In genomic region chr11:20202299-20203011, GRCm38 (mm10) we compare ENCODE assay signal across 8 mouse cellular contexts. TPM values are rescaled to one million over a fixed set of nuclear protein-coding genes. Genes with fewer than 3 reads are reported as not detected.
DNase-seq lines count a peak whose midpoint lies in the region; ATAC-seq and TF ChIP-seq lines count a peak whose summit lies in the region.

No protein-coding gene starts in this region.

- peak overlapping the region; percentile 97 for H3K27ac ChIP-seq in embryonic facial prominence, embryonic 15.5 days (replicated peaks)
- H3K27ac ChIP-seq in midbrain, embryonic 10.5 days (replicated peaks) = peak overlapping the region; percentile 97

- DNase-seq in lung, adult 2 months = no peak
- no peak for DNase-seq in lung, postnatal 4 days
- DNase-seq in kidney, adult 9 months = peak; percentile 69
- DNase-seq in midbrain, embryonic 10.5 days (ENCODE audit: low spot score) = no peak
- no peak for DNase-seq in thymus, adult 18-20 months
- no peak for DNase-seq in right cerebral cortex, postnatal 36 days (ENCODE audit: low spot score in 2 of 2)
- DNase-seq in cerebellum, adult 11 months = no peak

- no peaks in the 10 kb centered on the region for H3K27me3 ChIP-seq in embryonic facial prominence, embryonic 15.5 days
- H3K27me3 ChIP-seq in midbrain, embryonic 10.5 days (ENCODE audit: low read depth, poor library complexity, severe bottlenecking) = no peaks in the 10 kb centered on the region

- peak overlapping the region; percentile 81 for H3K4me3 ChIP-seq in lung, adult 2 months (replicated peaks; ENCODE audit: extremely low read depth, low read depth, low read length)
- H3K4me3 ChIP-seq in embryonic facial prominence, embryonic 15.5 days (replicated peaks) = peak overlapping the region; percentile 100
- peak overlapping the region; percentile 86 for H3K4me3 ChIP-seq in midbrain, embryonic 10.5 days

- no peak for ATAC-seq in embryonic facial prominence, embryonic 15.5 days (ENCODE audit: insufficient number of reproducible peaks, low FRiP score, low TSS enrichment, low read depth)

- TF ChIP-seq CTCF in lung, adult 2 months (IDR thresholded peaks at IDR 0.05; ENCODE audit: insufficient read depth, low read length) = no peak

- H3K9me3 ChIP-seq in embryonic facial prominence, embryonic 15.5 days (replicated peaks) = no peaks in the 10 kb centered on the region
- H3K9me3 ChIP-seq in midbrain, embryonic 10.5 days (replicated peaks) = no peaks in the 10 kb centered on the region

- H3K36me3 ChIP-seq in embryonic facial prominence, embryonic 15.5 days = no peaks in the 10 kb centered on the region
- H3K36me3 ChIP-seq in midbrain, embryonic 10.5 days = 0 out of 2 replicates have a peak, but pooled peaks cover 4% of the 10 kb centered on the region

- WGBS in lung, adult 2 months = 7% methylated on average over 7 of the region's 7 CpGs
- WGBS in embryonic facial prominence, embryonic 15.5 days = 41% methylated on average over 7 of the region's 7 CpGs
- 69% methylated on average over 7 of the region's 7 CpGs for WGBS in midbrain, embryonic 10.5 days

- peak overlapping the region; percentile 63 for H3K4me2 ChIP-seq in embryonic facial prominence, embryonic 15.5 days (replicated peaks)

- TF ChIP-seq POLR2A in lung, adult 2 months (IDR thresholded peaks at IDR 0.05; ENCODE audit: borderline replicate concordance, extremely low read depth, low read depth, low read length) = no peak

- H3K4me1 ChIP-seq in lung, adult 2 months (ENCODE audit: control insufficient read depth, insufficient read depth, low read length) = peaks cover 29% of the 10 kb centered on the region
- H3K4me1 ChIP-seq in embryonic facial prominence, embryonic 15.5 days = peaks cover 29% of the 10 kb centered on the region
- peaks cover 27% of the 10 kb centered on the region for H3K4me1 ChIP-seq in midbrain, embryonic 10.5 days

- H3K9ac ChIP-seq in embryonic facial prominence, embryonic 15.5 days = peak overlapping the region; percentile 99

RNA-seq across cellular contexts. Expression of gene Rab1a, which starts 1.2 kb away (rescaled TPM):
- polyA plus RNA-seq in lung, adult 2 months (2012; rRNA removed) = 49.9 and 69.8 TPM in 2 replicates
- polyA plus RNA-seq in embryonic facial prominence, embryonic 15.5 days (2015; fragmentation: Nextera tagmentation; extraction: Ambion mirVana) = 264 and 287 TPM in 2 replicates
- 219 and 222 TPM in 2 replicates for polyA plus RNA-seq in midbrain, embryonic 10.5 days (2016; fragmentation: Nextera tagmentation; extraction: Ambion mirVana)

RNA-seq across cellular contexts. Expression of gene Cep68, which starts 46.8 kb away (rescaled TPM):
- polyA plus RNA-seq in lung, adult 2 months (2012; rRNA removed) = 19.5 and 21.0 TPM in 2 replicates
- polyA plus RNA-seq in embryonic facial prominence, embryonic 15.5 days (2015; fragmentation: Nextera tagmentation; extraction: Ambion mirVana) = 31.1 and 33.2 TPM in 2 replicates
- 38.1 and 43.2 TPM in 2 replicates for polyA plus RNA-seq in midbrain, embryonic 10.5 days (2016; fragmentation: Nextera tagmentation; extraction: Ambion mirVana)
